Mouse (Mus musculus): ENCODE data around the gene Hist2h2bb. TPM values are rescaled to one million over a fixed set of nuclear protein-coding genes. Genes with fewer than 3 reads are reported as not detected.

Gene Hist2h2bb
- polyA plus RNA-seq, 1 experiment = 1.4 TPM

DNA sequence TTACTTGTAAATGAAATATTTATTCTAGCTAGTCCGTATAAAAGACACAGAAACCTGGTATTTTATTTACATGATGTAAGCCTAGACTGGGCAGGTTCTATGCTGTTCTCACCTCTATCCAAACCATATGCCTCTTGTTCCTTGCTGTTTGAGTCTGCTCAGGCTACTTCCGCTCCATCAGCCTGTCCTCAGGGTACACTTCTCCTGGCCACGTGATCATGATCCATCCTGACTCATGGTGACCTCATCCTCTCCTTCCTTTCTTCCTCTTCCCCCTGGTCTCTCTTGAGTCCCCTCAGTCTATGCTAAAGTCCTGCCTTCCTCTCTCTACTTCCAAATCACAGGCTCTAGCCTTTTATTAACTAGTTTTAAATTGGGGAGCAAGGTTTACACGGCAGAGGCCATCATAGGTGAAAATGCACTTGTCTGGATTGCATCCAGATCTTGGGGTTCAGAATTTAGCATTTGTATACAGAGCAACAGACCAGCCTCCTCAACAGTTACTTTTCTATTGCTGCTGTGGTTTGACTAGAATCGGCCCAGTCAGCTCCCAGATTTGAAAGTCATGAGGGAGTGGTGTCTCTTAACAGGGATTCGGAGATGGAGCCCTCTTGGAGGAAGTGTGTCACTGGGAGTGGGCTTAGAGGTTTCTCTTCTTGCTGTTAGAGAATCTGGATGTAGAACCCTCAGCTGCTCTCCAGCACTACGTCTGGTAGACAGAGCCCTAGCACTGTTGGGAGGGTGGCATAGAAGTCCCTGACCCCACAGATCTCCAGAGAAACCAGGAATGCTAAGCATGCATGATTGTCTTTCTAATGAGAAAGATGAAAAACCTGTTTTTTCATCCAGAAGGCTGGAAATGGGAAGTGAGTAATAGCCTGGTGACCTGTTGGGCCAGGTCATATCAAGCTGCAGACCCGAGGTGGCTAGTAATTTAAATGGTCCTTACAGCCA lies 42.6 kb upstream of the Hist2h2bb start:
- no peak for TF ChIP-seq POLR2A (IDR thresholded peaks at IDR 0.05; ENCODE audit: control insufficient read depth, low read depth, low read length)
- no peak for TF ChIP-seq CTCF (IDR thresholded peaks at IDR 0.05; ENCODE audit: control insufficient read depth, insufficient read depth, insufficient replicate concordance, low read depth, low read length)
- Histone ChIP-seq H3K36me3 (ENCODE audit: control insufficient read depth, insufficient read depth, low read length) (no peaks in the 10 kb centered on the region), H3K27ac (ENCODE audit: control insufficient read depth, insufficient read depth, low read depth, low read length) (no peak overlapping the region), H3K4me3 (ENCODE audit: control insufficient read depth, low read depth, low read length) (no peak overlapping the region), H3K4me1 (ENCODE audit: control insufficient read depth, insufficient read depth, low read length) (no peaks in the 10 kb centered on the region), H3K27me3 (ENCODE audit: control insufficient read depth, insufficient read depth, low read length) (no peaks in the 10 kb centered on the region)

DNA sequence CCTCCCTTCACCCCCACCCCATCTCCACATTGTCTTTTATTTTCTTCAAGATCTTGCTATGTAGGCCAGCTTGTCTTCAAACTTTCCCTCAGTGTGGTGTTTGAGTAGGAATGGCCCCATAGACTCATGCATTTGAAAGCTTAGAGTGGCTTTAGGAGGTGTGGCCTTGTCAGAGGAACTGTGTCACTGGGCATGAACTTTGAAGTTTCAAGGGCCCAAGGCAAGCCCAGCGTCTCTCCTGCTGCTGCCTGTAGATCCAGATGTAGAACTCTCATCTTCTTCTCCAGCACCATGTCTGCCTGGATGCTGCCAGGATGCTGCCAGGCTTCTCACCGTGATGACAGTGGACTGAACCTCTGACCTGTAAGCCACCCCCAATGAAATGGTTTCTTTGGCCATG lies 40.7 kb upstream of the Hist2h2bb start:
- H3K27me3 ChIP-seq (ENCODE audit: control insufficient read depth, insufficient read depth, low read length) = no peaks in the 10 kb centered on the region
- no peak overlapping the region for H3K4me3 ChIP-seq (ENCODE audit: control insufficient read depth, low read depth, low read length)
- H3K36me3 ChIP-seq (ENCODE audit: control insufficient read depth, insufficient read depth, low read length) = no peaks in the 10 kb centered on the region
- H3K27ac ChIP-seq (ENCODE audit: control insufficient read depth, insufficient read depth, low read depth, low read length) = no peak overlapping the region
- TF ChIP-seq CTCF (IDR thresholded peaks at IDR 0.05; ENCODE audit: control insufficient read depth, insufficient read depth, insufficient replicate concordance, low read depth, low read length) (no peak), POLR2A (IDR thresholded peaks at IDR 0.05; ENCODE audit: control insufficient read depth, low read depth, low read length) (no peak)
- H3K4me1 ChIP-seq (ENCODE audit: control insufficient read depth, insufficient read depth, low read length) = no peaks in the 10 kb centered on the region

DNA sequence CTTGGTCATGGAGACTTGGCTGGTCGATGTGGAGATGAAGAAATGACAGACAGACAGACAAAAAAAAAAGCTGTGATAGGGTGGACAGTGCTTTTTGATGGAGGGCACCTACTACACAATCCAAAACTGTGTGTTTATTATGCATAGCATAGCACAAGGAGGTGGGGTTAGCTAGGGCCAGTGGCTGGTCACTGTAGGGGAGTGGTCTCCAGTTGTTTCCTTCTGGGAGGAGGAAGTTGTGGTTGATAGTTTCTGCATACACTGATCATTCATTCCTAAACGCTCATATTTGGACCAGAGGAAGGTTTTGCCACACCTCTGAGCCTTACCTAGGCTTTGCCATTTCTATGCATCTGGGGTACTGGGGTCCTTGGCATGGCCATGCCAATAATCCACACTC lies 39.1 kb upstream of the Hist2h2bb start:
- H3K27ac ChIP-seq (ENCODE audit: control insufficient read depth, insufficient read depth, low read depth, low read length) = no peak overlapping the region
- TF ChIP-seq POLR2A (IDR thresholded peaks at IDR 0.05; ENCODE audit: control insufficient read depth, low read depth, low read length) (no peak), CTCF (IDR thresholded peaks at IDR 0.05; ENCODE audit: control insufficient read depth, insufficient read depth, insufficient replicate concordance, low read depth, low read length) (no peak)
- no peak overlapping the region for H3K4me3 ChIP-seq (ENCODE audit: control insufficient read depth, low read depth, low read length)
- H3K4me1 ChIP-seq (ENCODE audit: control insufficient read depth, insufficient read depth, low read length) = no peaks in the 10 kb centered on the region
- no peaks in the 10 kb centered on the region for H3K36me3 ChIP-seq (ENCODE audit: control insufficient read depth, insufficient read depth, low read length)
- H3K27me3 ChIP-seq (ENCODE audit: control insufficient read depth, insufficient read depth, low read length) = no peaks in the 10 kb centered on the region

DNA sequence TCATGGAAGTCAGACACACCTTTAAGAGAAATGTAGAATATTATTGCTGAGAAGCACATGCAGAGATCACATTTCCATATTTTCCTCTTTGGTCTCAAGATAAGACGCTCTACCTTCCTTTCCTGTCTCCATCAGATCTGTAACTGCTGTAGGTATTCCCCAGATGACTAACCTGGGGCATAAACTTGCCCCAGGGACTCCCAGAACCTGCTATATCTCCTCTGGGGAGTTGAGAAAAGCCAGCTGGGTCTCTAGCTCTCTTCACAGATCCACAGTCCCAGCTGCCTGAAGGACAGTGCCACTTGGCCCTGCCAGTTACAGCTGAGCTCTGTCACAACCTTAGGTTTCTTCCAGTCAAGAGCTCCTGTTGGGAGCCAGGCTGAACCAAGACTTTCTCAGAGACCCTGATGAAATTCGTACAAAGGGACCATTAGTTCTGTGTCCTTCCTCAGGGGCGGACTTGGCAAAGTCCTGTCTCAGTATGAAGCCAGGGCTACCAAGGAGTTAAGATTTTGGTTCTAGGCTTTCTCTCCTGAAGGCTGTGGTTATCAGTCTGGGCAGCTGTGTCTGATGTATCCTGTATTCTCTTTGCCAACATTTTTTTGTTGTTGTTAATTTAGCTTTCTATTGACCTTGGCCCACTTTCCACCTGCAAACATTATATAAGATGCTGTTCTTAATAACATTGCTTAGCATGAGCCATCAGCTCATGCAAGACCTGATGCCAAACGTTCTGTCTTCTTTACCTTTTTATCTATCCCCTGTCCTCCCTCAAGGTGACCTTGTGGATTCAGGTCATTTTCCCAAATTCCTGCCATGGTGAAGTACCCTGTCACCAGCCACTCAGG lies 38.4 kb upstream of the Hist2h2bb start:
- no peaks in the 10 kb centered on the region for H3K4me1 ChIP-seq (ENCODE audit: control insufficient read depth, insufficient read depth, low read length)
- no peak overlapping the region for H3K4me3 ChIP-seq (ENCODE audit: control insufficient read depth, low read depth, low read length)
- TF ChIP-seq POLR2A (IDR thresholded peaks at IDR 0.05; ENCODE audit: control insufficient read depth, low read depth, low read length) (no peak), CTCF (IDR thresholded peaks at IDR 0.05; ENCODE audit: control insufficient read depth, insufficient read depth, insufficient replicate concordance, low read depth, low read length) (no peak)
- H3K27ac ChIP-seq (ENCODE audit: control insufficient read depth, insufficient read depth, low read depth, low read length) = peak overlapping the region; percentile 40; the same call in 1 of the 2 replicates
- H3K27me3 ChIP-seq (ENCODE audit: control insufficient read depth, insufficient read depth, low read length) = no peaks in the 10 kb centered on the region
- H3K36me3 ChIP-seq (ENCODE audit: control insufficient read depth, insufficient read depth, low read length) = no peaks in the 10 kb centered on the region

DNA sequence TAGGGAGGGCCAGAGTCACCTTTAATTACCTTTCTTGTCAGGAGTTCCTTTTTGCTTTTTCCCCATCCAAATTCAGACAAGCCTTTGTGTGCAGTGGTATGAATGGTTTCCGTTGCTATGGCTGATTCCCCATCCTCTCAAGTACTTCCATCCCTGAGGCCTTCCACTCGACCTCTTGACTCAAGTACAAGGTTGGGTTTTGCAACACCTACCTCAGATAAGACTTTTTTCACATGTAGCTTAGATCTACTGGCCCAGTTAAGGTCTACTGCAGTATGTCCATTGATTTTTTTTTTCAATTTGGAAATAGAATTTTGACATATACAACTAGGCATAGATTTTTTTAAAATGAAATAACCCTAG lies 37.8 kb upstream of the Hist2h2bb start:
- Histone ChIP-seq H3K36me3 (ENCODE audit: control insufficient read depth, insufficient read depth, low read length) (no peaks in the 10 kb centered on the region), H3K4me1 (ENCODE audit: control insufficient read depth, insufficient read depth, low read length) (no peaks in the 10 kb centered on the region), H3K27me3 (ENCODE audit: control insufficient read depth, insufficient read depth, low read length) (no peaks in the 10 kb centered on the region), H3K4me3 (ENCODE audit: control insufficient read depth, low read depth, low read length) (no peak overlapping the region), H3K27ac (ENCODE audit: control insufficient read depth, insufficient read depth, low read depth, low read length) (no peak overlapping the region; the same call in 1 of the 2 replicates)
- TF ChIP-seq POLR2A (IDR thresholded peaks at IDR 0.05; ENCODE audit: control insufficient read depth, low read depth, low read length) (no peak), CTCF (IDR thresholded peaks at IDR 0.05; ENCODE audit: control insufficient read depth, insufficient read depth, insufficient replicate concordance, low read depth, low read length) (no peak)

DNA sequence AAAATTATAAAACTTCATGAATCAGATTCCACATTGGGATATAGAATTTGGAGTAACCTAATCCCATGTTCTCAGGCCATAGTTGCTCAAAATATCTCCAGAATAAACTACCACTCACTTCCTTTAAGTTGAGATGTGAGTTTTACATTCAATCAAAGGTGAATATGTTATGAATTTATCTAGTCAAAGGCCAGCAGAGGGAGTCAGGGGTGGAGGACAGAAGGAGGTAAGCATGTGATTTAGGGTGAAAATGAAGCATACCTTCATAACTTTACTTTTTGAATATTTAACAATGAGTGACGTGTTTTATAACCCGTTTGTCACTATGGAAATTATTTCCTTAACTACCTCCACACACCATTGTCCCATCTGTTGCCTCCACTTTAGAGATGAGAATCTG lies 34.6 kb upstream of the Hist2h2bb start:
- no peak overlapping the region for H3K4me3 ChIP-seq (ENCODE audit: control insufficient read depth, low read depth, low read length)
- no peak for TF ChIP-seq CTCF (IDR thresholded peaks at IDR 0.05; ENCODE audit: control insufficient read depth, insufficient read depth, insufficient replicate concordance, low read depth, low read length)
- TF ChIP-seq POLR2A (IDR thresholded peaks at IDR 0.05; ENCODE audit: control insufficient read depth, low read depth, low read length) = no peak
- H3K36me3 ChIP-seq (ENCODE audit: control insufficient read depth, insufficient read depth, low read length) = no peaks in the 10 kb centered on the region
- no peak overlapping the region for H3K27ac ChIP-seq (ENCODE audit: control insufficient read depth, insufficient read depth, low read depth, low read length)
- peaks cover 3% of the 10 kb centered on the region; the same call in 1 of the 2 replicates for H3K4me1 ChIP-seq (ENCODE audit: control insufficient read depth, insufficient read depth, low read length)
- no peaks in the 10 kb centered on the region for H3K27me3 ChIP-seq (ENCODE audit: control insufficient read depth, insufficient read depth, low read length)

DNA sequence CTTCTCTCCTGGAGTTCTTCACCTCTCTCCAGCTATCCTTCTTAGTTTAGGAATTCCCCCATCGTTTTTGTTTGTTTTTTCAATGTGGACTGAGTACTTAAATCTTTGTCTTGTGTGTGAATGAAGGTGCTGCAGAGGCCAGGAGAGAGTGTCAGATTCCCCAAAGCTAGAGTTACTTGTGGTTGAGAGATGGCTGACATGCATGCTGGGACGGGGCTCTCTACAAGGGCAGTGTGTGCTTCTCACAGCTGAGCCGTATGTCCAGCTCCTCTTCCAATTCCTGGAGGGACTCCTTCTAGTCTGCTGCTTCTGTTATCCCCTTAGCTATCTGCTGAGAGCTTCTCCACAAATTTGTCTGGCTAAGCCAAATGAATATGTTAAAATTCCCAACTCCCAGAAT lies 33.7 kb upstream of the Hist2h2bb start:
- peaks cover 4% of the 10 kb centered on the region; the same call in 1 of the 2 replicates for H3K4me1 ChIP-seq (ENCODE audit: control insufficient read depth, insufficient read depth, low read length)
- H3K36me3 ChIP-seq (ENCODE audit: control insufficient read depth, insufficient read depth, low read length) = no peaks in the 10 kb centered on the region
- TF ChIP-seq POLR2A (IDR thresholded peaks at IDR 0.05; ENCODE audit: control insufficient read depth, low read depth, low read length) (no peak), CTCF (IDR thresholded peaks at IDR 0.05; ENCODE audit: control insufficient read depth, insufficient read depth, insufficient replicate concordance, low read depth, low read length) (no peak)
- no peak overlapping the region for H3K4me3 ChIP-seq (ENCODE audit: control insufficient read depth, low read depth, low read length)
- no peak overlapping the region for H3K27ac ChIP-seq (ENCODE audit: control insufficient read depth, insufficient read depth, low read depth, low read length)
- no peaks in the 10 kb centered on the region for H3K27me3 ChIP-seq (ENCODE audit: control insufficient read depth, insufficient read depth, low read length)

Data from testis, adult 2 months (tissue).